Mouse (Mus musculus) gastrocnemius, adult 18-20 months (tissue): ENCODE measurements around the gene Mtmr11. TPM values are rescaled to one million over a fixed set of nuclear protein-coding genes. Genes with fewer than 3 reads are reported as not detected.
A peak's percentile ranks its signal among the peaks of the same experiment; 100 is the strongest.
"Not testable (repeated sequence)": the region's sequence is repeated elsewhere in the genome, so short reads cannot be mapped to it uniquely, and the experiment has no call there.

Source experiments
- DNase-seq: peaks from one replicate; pipeline ENCODE4 v3.0.0; 2021; ENCODE audit warnings: low spot score
- microRNA-seq: library from miRNA; unstranded; fragments of <30 nt; microRNA quantifications from one replicate; pipeline ENCODE4 v1.2.0, GENCODE M21; 2021
- total RNA-seq, 2 experiments: library from RNA; stranded (reverse); gene quantifications; 2 replicates each; pipeline ENCODE4 v1.2.3; 2021

The Mtmr11 gene
- total RNA-seq, 2 experiments from 2014 or later, result 2.0 to 3.1 TPM

DNA sequence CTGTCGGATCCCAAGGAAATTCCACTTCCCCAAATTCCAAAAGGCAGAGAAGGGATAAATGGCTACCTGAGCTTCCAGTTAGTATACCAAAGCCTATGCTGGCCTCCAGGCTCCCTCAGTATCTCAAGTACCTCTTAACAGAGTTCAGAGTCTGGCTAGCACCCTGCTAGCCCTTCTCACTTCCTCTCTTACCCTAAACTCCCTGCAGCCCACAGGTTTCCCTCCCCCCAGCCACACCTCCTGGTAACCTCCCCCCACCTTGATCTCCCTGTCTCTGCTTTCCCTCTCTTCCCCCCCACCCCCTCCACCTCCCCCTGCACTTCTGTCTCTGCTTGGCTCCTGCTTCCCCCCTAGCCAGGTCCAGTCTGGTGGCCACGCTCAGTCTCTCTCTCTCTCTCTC lies 37.9 kb downstream of the Mtmr11 start:
- DNase-seq, result no peak

DNA sequence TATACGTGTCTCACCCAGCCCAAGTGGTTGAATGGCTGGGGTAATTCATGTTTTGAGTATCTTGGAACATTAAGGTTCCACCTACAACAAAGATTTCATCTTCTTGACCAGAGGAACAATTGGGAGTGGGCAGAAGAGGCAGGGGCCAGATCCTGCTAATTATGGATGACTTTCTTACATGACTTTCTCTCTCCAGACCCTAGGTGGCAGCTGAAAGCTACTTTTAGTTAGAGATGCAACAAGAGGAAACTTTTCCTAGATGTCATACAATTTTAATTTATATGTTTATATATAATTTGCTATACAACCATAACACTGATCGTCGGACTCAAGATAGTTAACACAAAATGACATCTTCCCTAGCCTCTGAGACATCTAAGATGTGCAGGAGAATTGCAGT lies 46.0 kb downstream of the Mtmr11 start:
- no peak for DNase-seq

DNA sequence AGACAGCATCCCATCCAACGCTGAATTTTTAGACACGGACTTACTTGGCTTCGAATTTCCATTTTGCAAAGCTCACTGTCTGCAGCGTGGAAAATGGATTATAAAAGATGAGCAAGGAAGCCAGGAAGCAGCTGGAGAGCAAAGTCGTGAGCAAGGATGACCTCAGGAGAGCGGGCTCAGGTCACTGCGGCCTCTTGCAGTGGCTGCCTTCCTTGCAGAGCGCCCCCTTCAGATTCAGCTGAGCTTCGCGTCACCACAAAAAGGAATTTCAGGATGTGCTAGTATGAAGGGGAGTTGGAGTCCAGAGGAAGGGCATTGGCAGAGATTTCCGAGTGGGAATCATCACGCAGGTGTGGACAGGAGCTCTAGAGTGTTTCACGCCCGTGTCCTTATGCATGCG lies 47.4 kb downstream of the Mtmr11 start:
- DNase-seq, result no peak

DNA sequence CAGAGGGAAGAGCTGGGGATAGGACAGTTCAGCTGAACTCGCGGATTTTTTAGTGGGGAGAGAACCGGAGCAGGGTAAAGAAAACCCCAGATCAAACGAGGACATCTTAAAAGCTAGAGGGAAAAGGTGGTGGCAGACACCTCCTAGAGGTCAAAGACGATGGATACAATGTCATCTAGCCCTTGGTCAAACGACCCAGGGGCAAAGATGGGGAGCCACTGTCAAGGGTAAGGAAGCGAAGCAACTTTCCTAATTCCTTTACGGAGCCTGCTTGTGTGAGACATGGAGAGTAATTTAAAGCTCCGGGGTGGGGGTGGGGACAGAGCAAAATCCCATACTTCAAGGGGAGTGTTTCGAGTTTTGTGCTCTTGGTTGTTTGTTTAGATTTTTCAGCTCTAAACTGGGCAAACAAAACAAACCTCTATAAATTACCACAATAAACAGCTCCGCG lies 57.4 kb downstream of the Mtmr11 start:
- DNase-seq, result peak; percentile 21

DNA sequence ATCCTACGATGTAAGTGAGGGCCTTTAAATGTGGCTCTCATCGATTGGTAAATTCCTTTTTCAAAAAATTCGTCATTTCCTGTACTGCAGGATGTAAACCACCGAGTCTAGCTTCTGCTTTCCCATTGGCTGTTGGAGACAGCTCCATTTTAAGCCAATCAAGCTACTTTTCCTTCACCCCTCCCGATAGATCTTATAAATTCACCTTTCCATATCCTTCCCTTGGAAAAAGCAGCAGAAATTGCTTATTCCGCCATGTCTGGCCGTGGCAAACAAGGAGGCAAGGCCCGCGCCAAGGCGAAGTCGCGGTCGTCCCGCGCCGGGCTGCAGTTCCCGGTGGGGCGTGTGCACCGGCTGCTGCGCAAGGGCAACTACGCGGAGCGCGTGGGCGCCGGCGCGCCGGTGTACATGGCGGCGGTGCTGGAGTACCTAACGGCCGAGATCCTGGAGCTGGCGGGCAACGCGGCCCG lies 57.9 kb downstream of the Mtmr11 start, which contains the start of the genes Bola1 and Hist2h2ab:
TSS of gene Bola1 (minus strand) at position 49 of the 470 bp plus-strand sequence.
TSS of gene Hist2h2ab (plus strand) at position 205 of the 470 bp plus-strand sequence.
- peak; percentile 73 for DNase-seq

DNA sequence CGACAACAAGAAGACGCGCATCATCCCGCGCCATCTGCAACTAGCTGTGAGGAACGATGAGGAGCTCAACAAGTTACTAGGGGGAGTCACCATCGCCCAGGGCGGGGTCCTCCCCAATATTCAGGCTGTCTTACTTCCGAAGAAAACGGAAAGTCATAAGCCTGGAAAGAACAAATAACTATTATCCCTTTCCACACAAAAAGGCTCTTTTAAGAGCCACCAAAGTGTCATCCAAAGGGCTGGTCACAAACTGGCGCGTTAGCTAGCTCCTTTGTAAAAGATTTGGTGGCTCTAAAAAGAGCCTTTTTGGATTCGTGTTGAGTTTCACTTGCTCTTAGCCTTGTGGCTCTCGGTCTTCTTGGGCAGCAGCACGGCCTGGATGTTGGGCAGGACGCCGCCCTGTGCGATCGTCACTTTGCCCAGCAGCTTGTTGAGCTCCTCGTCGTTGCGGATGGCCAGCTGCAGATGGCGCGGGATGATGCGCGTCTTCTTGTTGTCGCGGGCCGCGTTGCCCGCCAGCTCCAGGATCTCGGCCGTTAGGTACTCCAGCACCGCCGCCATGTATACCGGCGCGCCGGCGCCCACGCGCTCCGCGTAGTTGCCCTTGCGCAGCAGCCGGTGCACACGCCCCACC lies 58.4 kb downstream of the Mtmr11 start:
- not testable (repeated sequence) for DNase-seq

DNA sequence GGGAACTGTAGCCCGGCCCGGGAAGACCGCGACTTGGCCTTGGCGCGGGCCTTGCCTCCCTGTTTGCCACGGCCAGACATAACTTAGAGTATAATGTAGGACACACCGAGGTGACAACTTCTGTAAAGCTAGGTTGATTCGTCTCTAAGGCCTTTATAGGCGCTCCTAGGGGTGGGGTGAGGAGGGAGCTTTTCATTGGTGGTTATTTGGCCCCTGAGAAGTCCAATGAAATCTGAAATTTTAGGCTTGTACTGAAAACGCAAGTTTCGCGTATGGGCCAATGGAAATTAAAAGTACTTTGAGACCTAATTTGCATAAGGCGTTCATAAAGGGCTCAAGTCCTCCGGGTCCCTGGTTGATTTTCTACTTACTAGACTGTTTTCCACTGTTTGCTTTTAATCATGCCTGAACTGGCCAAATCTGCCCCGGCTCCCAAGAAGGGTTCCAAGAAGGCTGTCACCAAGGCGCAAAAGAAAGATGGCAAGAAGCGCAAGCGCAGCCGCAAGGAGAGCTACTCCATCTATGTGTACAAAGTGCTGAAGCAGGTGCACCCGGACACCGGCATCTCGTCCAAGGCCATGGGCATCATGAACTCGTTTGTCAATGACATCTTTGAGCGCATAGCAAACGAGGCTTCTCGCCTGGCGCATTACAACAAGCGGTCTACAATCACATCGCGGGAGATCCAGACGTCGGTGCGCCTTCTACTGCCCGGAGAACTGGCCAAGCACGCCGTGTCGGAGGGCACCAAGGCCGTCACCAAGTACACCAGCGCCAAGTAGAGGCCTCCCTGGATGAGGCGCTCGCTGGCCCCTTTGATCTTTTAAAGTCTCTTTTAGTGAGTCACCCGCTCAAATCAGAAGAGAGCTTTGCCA lies 59.2 kb downstream of the Mtmr11 start, which contains the start of the genes Hist2h2ac and Hist2h2be:
TSS of gene Hist2h2ac (minus strand) at position 116 of the 875 bp plus-strand sequence.
TSS of gene Hist2h2be (plus strand) at position 355 of the 875 bp plus-strand sequence.
- DNase-seq, result peak; percentile 89

Small RNAs within 50 kb of the gene (microRNA-seq; reads per million reads assigned to microRNA genes)
- not detected for gene Gm44492

Other genes with a start within 250 kb of the Mtmr11 start
- 10 to 100 TPM; 75.9 to 97.2 TPM for gene Anp32e, start 232.8 kb upstream of the Mtmr11 start, total RNA-seq
- 10 to 100 TPM; 13.9 to 22.0 TPM for gene Plekho1, start 166.0 kb upstream of the Mtmr11 start, total RNA-seq
- gene Vps45, start 103.5 kb upstream of the Mtmr11 start, total RNA-seq, result 10 to 100 TPM; 19.6 to 19.8 TPM
- gene Otud7b, start 57.5 kb upstream of the Mtmr11 start, total RNA-seq, result 10 to 100 TPM; 57.4 to 58.2 TPM
- gene Sf3b4, start 10.3 kb downstream of the Mtmr11 start, total RNA-seq, result 10 to 100 TPM; 12.1 to 14.4 TPM
- under 1 TPM; 0.17 to 0.21 TPM for gene Sv2a, start 19.1 kb downstream of the Mtmr11 start, total RNA-seq
- 10 to 100 TPM; 27.8 to 31.6 TPM for gene Bola1, start 57.7 kb downstream of the Mtmr11 start, total RNA-seq
- 1 to 10 TPM in 1 of 2 experiments, under 1 TPM in 1; 0.62 to 1.8 TPM for gene Hist2h2ab, start 57.9 kb downstream of the Mtmr11 start, total RNA-seq
- gene Hist2h2ac, start 58.9 kb downstream of the Mtmr11 start, total RNA-seq, result 10 to 100 TPM in 1 of 2 experiments, 1 to 10 TPM in 1; 6.7 to 12.5 TPM
- 1 to 10 TPM; 4.2 to 6.2 TPM for gene Hist2h2be, start 59.1 kb downstream of the Mtmr11 start, total RNA-seq
- 1 to 10 TPM; 4.7 to 4.9 TPM for gene Hist2h3c2, start 77.1 kb downstream of the Mtmr11 start, total RNA-seq
- gene Hist2h2aa2, start 78.3 kb downstream of the Mtmr11 start, total RNA-seq, result 100 to 1,000 TPM; 170 to 186 TPM
- gene Hist2h2aa1, start 83.5 kb downstream of the Mtmr11 start, total RNA-seq, result 1 to 10 TPM; 2.8 to 4.7 TPM
- not detected for gene Hist2h3c1, start 84.7 kb downstream of the Mtmr11 start, total RNA-seq
- 1 to 10 TPM; 4.6 to 7.8 TPM for gene Hist2h4, start 101.3 kb downstream of the Mtmr11 start, total RNA-seq
- 10 to 100 TPM; 14.0 to 16.9 TPM for gene Hist2h3b, start 106.7 kb downstream of the Mtmr11 start, total RNA-seq
- gene Hist2h2bb, start 107.7 kb downstream of the Mtmr11 start, total RNA-seq, result 10 to 100 TPM; 15.3 to 27.5 TPM
- gene Fcgr1, start 132.0 kb downstream of the Mtmr11 start, total RNA-seq, result under 1 TPM in 1 of 2 experiments, not detected in 1; 0.14 TPM